Mouse (Mus musculus): ENCODE data around the gene Gm42906.

Gm42906 gene

DNA sequence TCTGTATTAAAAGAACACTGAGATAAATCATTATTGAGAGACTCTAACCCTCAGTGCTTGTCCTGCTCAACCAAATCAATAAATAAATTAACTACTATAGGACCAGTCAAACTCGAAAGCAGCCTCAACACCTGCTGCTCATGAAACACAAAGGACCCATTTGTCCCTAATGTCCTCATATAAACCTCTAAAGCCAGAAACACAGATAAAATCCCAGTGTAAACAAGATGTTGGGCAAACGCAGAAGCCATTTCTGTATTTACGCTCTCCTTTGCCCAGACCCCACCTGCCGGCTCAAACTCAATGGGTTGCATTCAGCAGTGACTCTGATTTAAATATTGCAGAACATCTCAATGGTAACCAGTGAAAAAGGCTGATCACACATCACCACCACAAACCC, 131.7 kb downstream of the Gm42906 start:
- no peak for DNase-seq

GRCm38 (mm10) chr5:151293591-151293990, 134.4 kb downstream of the Gm42906 start:
- DNase-seq = no peak

GRCm38 (mm10) chr5:151292310-151292709, 135.7 kb downstream of the Gm42906 start:
- DNase-seq = no peak

DNA sequence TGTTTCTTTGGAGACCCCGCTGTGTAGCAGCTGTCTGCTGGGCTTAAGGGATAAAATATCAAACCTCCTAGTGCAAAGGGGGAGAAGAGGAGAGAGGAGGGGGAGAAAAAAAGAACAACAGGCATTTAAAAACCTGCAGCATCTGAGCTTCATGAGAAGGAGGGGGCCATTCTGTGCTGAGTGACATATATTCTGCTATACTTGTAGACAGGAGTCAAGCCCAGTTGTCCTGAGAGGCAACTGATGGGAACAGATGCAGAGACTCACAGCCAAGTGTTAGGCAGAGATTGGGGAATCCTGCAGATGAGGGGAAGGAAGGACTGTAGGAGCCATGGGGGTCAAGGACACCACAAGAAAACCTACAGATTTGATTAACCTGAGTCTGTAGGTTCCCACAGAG, 141.6 kb downstream of the Gm42906 start:
- DNase-seq = no peak

GRCm38 (mm10) chr5:151279531-151279930, 148.4 kb downstream of the Gm42906 start:
- DNase-seq = no peak

- no peak for DNase-seq
These were observed 150.0 kb downstream of the Gm42906 start for GRCm38 (mm10) chr5:151277927-151278326.

DNA sequence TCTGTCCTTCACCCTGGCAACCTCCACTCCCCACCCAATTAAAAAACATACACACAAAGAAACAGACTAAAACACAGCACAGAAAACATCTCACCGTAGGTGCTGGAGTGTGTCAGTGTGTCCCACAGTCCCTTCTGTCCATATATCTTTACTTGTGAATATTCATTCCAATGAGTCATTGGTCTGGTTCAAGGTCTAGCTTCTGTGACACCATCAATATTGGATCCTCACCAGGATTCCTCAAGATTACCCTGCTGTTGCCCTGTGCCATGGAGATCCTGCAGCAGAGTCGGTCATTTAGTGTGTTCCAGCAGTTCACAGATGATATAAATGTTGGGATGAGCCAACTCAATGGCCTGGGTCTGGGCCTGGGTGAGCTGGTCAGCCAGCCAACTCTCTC, 152.0 kb downstream of the Gm42906 start:
- DNase-seq = no peak

- DNase-seq = no peak
These were observed 153.7 kb downstream of the Gm42906 start for GRCm38 (mm10) chr5:151274265-151274664.

GRCm38 (mm10) chr5:151270815-151271214, 157.1 kb downstream of the Gm42906 start:
- no peak for DNase-seq

DNA sequence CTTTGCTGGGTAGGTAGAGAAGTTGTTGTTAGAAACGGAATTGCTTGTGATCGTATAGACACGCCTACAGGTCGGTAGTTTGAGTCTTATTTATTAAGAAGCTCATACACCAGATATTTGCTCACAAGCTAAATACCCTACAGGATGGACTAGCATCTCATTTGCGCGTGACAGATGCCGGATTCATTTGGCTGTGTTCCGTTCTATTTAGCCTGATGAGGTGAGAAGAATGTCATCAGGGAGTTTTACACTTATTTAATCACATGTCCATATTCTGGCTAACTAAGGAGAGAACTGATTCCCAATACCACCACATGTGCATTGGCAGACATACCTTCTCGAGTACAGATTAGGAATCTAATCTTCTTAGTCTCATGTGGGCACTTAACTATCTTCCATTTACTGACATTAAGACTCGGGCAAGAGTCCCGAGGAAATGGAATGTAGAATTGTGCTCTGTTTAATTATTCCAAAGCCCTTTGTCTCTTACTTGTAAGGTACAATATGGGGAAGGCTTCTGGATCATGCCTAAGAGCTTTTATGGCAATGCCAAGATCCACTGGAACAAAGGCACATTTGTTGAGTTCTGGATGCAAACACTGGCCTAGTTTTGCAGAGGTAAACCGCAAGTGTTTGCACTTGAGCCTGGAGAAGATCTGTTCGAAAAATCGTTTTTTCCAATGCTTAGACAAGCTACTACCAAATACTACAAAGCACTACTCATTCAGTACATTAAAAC, 160.9 kb downstream of the Gm42906 start:
- no peak for DNase-seq

GRCm38 (mm10) chr5:151261558-151261957, 166.4 kb downstream of the Gm42906 start:
- DNase-seq = no peak

DNA sequence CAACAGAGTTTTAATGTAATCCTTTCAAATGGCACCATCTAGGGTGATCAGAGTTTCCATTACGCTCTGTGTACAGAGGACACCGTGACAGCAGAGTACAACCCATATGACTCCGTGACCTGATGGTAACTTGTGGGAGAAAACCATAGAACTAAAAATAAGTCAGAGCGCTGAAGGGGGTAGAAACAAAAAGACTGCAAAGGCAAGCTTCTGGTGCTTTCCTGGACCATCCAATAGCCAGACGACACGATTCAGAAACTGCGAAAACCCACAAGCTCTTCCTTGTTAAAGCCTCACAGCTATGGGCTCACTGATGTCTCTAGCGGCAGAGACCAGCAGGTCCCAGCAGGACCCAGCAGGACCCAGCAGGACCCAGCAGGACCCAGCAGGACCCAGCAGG, 175.8 kb downstream of the Gm42906 start:
- no peak for DNase-seq

DNA sequence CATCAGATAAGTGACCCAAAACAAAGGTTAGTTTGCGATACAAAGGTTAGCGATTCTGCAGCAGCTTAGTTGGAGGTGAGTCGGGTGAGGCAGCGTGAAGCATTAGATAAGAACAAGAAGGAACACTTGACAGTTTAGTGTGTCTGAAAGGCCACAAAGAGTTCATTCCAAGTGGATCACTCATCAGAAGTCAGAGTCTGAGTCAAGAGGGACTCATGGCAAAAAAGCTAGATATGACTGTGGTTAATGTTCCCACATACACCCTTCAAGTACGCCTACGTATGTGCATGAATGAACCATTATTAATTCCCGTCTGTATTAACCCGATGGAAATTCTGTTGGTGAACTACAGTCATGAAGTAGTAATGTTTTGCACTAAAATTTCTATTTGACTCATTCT, 176.3 kb downstream of the Gm42906 start:
- DNase-seq = no peak

DNA sequence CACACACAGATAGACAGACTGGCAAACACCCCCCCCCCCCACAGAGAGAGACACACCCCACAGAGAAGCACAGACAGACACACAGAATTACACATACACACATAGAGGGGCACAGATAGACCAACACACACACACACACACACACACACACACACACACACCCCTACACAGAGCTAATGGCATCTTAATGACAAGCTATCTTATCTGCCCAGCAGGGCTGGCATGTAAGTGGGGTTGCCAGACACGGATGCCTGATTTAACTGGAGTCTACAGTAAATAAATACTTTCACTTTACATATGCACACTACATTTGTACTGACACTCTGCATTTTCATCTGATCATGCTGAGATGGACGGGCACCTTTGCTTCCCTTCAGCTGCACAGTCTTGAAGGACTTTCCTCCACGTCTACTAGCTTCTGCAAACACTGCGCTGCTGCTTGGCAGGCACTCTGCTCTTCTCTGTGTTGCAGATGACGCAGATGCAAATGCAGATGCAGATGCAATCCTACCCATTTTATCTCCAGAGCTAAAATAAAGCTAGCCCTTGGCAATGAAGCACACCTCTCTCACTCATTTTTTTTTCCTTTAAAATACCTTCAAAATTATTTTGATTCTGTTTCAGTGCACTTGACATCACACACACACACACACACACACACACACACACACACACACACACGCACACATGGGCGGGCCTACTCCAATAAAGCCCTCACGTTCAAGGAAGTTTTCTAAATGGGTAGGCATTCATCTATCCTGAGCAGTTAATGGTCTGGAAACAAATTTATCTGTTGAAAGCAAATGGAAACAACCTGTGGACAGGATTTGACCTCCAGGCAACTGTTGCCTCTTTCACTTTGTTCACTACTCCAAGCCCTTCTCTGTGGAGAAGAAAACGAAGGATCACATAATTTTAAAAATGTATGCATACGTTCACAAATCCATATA, 179.0 kb downstream of the Gm42906 start:
- DNase-seq = no peak

GRCm38 (mm10) chr5:151248084-151248483, 179.9 kb downstream of the Gm42906 start:
- DNase-seq = no peak

DNA sequence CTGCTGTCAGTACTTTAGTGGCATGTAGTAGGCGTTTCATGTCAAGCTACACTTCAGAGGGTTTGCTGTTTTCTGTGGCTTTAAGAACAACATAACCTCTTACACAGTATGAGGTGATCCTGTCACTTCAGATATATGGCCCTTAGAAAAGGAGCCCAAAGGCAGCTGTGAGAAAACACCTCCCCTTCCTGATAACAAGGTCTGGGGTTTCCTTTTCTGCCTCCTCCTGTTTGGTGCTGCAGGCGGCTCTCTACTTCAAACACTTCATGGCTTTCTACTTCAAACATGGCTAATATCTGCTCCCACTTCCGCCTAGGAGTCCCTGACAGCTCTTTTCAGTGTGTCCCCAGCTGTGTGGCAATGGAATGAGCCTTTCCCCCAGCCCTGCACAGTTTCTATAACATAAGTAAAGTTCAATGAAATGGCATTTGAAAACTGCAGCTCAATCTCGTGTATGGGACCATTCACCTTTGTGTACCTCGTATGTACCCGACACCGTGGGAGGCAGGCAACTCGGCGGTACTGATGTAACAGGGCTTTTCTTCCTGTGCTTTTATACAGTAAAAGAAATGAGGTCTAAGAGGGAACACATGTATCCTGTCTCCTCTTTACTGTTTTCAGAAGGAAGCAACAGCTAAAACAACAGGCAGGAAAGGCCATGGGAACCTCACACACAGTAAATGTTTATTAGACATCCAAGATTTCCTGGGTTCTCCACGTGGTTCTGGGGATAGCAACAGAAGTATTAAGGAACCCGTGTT, 180.7 kb downstream of the Gm42906 start:
- no peak for DNase-seq

DNA sequence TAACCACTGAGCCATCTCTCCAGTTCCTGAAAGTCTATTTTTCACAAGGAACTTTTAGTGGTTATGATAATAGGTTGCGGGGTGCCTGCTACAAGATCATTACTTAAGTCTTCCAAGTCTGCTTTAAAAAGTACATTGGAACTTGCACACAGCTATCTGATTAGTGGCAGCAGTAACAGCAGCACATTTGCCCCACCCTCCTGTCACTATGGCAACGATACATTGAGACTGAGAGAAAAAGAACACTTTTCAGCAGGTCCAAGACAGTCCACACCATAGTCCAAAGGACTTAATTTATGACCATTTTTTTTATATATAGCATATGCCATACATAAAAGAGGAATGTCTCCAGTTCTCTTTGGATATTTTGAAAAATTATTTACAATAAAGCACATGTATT, 181.7 kb downstream of the Gm42906 start:
- DNase-seq = no peak

DNA sequence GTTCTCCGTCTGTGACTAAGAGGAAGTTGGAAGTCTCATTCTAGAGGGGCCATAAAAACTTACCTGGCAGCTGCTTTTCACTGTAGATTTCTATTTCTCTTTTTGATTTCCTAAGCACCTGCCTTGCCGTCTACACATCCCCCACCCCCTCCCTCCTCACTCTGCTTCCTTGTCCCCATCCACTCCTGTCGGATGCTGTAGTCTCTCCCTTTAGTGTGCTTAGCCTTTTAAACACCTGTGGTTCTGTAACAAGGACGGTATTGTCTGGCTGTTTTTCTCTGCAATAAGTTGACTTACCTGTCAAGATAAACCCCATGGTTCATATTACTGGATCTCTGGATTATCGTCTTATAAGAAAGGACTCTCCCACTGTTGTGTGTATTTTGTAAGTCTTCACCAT, 182.4 kb downstream of the Gm42906 start:
- DNase-seq = no peak

- DNase-seq = no peak
These were observed 189.2 kb downstream of the Gm42906 start for GRCm38 (mm10) chr5:151238730-151239129.

DNA sequence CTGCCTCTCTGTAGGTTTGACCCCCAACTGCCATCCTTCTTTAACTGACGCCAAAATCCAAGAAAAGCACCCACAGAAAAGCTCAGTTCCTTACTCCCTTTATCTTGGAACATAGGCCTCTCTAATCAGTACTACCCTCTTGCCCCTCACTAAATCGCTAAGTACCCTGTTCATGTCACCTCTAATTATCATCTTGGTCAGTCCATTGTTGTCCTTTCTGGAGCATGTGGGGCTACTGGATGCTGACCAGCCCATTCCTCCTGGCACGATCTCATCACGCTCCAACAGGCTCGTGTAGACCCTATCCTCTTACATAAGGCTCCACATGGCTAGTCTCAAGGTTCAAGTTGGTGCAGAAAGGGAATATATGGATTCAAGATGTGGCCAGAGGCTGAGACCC, 191.6 kb downstream of the Gm42906 start:
- DNase-seq = no peak

DNA sequence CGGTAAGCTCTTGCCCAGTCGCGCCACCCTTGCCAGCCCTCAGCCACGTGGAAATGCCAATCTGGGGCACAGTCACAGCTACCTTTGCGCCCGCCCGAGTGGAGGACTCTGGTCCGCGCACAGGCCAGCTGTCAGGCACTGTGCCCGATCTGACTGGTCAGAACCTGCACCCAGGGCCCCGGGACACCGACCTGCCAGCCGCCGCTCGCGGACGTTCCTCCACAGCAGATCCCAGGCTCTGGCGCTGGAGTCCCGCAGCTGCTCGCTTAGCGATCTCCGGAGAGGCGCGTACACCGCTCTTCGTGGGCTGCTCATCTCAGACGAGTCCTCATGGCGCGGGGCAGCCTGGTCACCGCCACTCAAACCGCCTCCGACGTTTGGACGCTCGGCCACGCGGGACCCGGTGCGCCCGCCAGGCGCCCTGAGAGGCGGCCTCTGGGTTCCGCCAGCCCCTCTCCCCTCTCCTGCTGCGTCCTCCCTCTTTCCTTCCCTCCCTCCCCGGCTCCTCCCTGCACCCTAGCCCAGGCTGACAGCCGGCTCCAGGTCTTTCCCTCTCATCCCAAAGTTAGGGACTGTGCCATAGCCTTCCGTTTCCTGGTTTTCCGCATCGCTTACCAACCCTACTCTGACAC, 194.4 kb downstream of the Gm42906 start, which contains the start of gene Stard13:
Gene Stard13, minus strand, starts transcription at position 437 of the 632 bp plus-strand sequence.
- peak; percentile 2 for DNase-seq

- no peak for DNase-seq
These were observed 195.2 kb downstream of the Gm42906 start for GRCm38 (mm10) chr5:151232576-151233299.
